Mouse (Mus musculus) thymus, postnatal 0 days (tissue): ENCODE data around the gene AI464131. TPM values are rescaled to one million over a fixed set of nuclear protein-coding genes. Genes with fewer than 3 reads are reported as not detected.

Experiments used
- DNase-seq: peaks from one replicate; pipeline ENCODE4 v3.0.0-alpha.2; 2015; ENCODE audit warnings: low spot score
- polyA plus RNA-seq: library from polyadenylated mRNA; unstranded; fragments of >200 nt; fragmentation: Nextera tagmentation; extraction: Ambion mirVana; gene quantifications from 2 replicates; pipeline ENCODE4 v1.2.1, GENCODE M21; 2015

The AI464131 gene
- polyA plus RNA-seq, 1 experiment from 2014 or later = 0.60 TPM

DNA sequence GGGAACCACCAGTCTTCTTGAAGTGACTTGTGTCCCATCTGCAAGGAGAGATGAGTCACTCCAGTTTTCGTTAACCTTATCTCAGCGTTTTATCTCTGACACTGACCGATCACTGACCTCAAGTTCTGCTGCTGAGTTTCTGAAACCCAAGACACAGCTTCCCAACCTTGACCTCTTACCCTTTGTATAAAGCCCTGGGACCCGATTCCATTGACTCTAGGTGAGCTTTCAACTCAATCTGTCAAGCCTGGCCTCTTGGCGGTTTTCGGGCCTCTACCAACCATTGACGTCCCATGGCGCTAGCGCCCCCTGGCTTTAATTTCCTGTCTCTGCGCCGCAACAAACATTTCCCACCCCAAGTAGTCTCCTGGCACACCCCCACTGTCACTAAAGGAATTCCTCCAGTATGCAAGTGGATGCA, 2.3 kb upstream of the AI464131 start:
- DNase-seq = no peak

DNA sequence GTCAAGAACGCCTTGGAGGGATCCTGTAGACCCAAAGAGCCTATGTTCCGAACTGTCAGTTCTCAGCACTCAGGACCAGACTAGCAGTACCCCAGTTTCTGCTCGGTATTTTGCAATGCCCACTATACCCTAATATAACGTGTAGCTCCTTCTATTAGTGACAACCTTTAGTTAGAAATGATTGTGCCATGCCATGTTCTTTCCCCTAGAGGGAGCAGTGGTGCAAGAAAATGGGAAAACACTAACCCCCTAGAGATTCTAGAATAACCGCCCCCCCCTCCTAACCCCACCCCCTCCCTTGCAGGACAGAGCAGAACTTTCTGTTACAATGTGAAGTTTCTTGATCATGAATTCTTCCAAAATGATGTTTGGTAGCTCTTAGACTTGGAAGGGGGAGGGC, 1.4 kb upstream of the AI464131 start:
- DNase-seq = no peak

GRCm38 (mm10) chr4:41502171-41502940, 520 bp downstream of the AI464131 start:
- DNase-seq = no peak

- no peak for DNase-seq
Measured at GRCm38 (mm10) chr4:41500787-41501186, 2.1 kb downstream of the AI464131 start.

GRCm38 (mm10) chr4:41499619-41500018, 3.3 kb downstream of the AI464131 start:
- DNase-seq = no peak

DNA sequence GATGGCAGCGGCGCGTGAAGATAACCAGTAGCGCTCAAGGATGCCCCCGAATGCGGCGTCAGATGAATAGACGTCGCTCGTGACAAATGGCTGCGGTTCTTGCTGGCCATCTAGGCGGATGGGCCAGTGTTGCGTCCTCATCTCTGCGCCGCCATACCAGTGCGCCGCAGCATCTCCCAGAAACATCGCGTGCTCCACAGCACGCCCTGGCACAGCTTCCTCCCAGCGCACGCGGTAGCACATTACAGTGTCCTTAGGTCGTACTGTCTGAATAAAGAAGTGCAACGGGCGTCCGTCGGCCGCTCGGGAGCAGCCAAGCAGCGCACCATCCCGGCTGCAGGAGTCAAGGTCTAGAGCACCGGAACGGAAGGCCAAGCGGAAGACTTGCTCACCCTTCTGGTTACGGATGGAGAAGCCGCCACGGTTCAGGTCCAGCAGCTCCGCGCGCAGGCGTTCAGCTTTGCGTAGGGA, 3.9 kb downstream of the AI464131 start:
- no peak for DNase-seq

DNA sequence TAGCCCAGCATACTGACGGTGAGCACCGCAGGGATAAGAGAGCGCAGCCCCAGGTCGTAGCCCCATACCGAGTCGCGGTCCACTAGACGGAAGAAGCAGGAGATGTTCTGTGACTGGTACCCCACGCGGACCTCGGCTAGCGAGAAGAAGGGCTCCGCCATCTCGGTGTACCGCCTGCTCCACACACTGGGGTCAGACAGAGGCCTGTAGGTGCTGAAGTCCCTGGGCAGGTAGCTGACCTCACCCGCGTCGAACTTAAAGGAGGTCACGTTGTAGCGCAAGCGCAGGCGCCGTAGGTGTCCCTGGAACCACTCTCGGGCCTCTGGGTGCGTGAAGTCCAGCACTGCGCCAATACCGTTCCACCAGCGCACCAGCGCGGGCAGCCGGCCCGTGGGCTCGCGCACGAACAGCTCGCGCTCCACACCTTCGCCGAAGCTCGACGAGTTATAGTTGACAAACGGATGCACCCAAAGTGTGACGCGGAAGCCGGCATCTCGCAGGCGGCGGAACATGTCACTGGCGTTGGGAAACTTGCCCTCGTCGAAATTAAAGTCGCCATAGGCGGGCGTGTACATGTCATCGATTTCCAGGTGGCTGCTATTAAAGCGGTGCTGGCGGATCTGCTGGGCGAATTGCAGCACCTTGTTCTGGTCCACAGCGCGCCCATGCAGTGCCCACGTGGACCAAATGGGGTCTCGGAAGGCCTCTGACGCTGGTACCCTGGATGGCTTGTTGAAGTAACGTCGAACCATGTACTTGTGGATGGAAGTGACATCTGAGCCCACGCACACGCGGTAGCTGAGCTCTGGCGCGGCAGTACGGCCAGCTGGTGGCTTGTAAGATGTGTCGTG, 4.7 kb downstream of the AI464131 start:
- DNase-seq = no peak

DNA sequence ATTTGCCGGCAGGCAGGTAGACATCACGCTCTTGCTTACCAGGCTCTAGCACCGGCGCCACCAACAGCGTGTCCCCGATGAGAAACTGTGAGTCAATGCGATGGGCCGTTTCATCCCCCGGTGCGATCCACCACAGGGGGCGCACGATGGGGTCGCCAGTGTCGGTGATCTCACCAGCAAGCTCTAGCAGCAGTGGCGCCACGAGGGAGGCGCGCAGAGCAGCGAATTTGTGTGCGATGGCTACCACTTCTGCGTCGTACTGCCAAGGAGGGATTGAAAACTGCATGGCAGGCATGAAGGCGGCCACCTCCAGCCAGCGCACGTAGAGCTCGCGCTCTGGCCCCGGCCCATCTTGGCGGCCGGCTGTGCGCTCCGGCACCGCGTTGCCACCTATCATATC, 5.3 kb downstream of the AI464131 start:
- peak; percentile 49 for DNase-seq

- DNase-seq = no peak
Measured at GRCm38 (mm10) chr4:41497046-41497445, 5.8 kb downstream of the AI464131 start.

DNA sequence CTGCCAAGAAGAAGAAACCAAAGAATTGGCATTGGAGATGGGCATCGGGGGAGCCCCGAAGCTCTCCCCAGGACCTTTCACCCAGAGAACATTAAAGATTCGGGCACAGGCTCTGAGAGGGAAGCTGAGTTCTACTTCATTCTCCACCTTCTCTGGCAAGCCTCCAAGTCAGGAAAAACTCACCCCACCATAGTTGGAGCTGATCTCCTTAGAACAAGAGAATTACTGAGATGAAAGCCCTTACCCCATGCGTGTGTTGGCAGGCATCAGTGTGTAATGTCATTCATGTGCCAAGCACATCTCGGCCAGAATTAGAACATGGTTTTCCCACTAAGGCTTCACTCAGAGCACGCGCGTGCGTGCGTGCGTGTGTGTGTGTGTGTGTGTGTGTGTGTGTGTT, 7.0 kb downstream of the AI464131 start:
- no peak for DNase-seq

DNA sequence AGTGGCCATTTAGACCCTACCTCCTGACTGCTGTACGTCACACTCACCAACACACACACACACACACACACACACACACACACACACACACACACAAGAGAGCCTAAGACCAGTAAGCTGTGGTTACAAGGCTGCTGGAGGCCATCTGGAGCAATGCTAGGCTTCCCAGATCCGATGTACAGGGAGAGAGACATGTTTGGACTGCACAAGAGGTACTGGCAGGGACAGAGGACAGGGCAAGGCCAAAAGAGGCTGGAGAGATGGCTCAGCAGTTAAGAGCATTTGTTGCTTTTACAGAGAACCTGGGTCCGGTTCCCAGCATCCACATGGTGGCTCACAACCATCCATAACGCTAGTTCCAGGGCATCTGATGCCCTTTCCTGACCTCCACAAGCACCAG, 7.8 kb downstream of the AI464131 start:
- DNase-seq = no peak

DNA sequence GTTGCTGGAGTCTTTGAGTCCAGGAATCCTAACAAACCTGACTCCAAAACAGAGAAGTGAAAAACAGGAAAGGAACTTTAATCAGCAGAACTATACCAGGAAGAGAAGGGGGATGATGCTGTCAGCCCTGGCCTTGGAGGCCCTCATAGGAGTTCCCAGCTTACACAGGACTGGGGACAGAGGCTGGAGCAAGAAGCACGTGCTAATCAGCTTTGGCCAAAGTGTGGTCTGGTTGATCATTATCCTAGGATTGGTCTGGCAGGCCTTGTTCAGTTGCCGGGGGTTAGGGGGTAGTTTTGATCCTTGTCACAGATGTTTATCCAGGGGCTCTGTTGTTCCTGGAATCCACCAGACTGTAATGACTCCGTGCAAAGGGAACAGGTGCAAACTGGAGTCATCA, 8.5 kb downstream of the AI464131 start:
- no peak for DNase-seq

DNA sequence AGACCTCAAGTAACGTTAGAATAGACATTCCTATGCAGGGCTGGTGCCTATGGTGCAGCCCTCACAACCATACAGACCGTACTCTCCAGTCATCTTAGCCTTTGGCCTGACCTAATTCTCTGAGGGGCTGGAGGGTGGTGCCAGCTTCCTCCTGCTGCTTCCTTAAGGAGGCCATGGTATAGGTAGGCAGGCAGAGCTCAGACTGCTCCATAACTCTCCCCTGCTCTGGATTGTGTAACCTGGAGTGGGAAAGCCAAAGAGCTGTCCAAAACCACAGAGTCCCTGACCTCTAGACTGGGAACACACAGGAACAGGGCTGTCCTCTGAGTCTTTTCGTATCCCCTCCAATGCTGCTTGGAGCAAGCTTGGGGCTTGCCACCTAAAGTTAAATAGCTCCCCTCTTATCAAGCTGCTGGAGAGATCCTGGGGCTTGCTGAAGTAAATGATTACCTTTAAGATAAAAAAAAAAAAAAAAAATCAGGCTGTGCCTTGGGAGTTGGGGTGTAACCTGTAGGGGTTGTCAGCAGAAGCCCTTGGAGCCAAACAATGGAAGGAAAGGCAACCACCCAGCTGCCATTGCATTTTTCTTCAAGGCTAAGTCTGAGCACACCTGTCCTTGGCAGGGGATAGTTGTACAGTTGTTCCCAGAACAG, 9.3 kb downstream of the AI464131 start:
- DNase-seq = no peak

DNA sequence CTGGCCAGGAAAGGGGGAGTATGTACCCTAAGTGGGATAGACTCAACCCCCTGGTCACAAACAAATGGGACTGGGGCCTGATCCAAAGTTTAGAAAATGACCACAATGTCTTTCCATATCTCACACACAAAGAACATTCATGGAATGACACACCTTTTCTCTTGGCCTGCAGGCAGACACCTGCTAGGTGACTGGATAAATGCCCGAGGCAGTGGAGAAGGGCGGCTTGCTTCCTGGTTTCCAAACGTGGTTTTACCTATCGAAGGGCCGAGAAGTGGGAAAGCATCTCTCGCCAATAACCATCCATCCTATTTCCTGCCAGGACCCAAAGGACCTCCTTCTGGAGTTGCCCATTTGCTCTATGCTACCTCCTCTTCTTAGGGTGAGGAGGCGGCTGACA, 9.9 kb downstream of the AI464131 start:
- DNase-seq = no peak

- DNase-seq = no peak
Measured at GRCm38 (mm10) chr4:41481601-41482017, 21.3 kb downstream of the AI464131 start.

GRCm38 (mm10) chr4:41480254-41480653, 22.6 kb downstream of the AI464131 start:
- no peak for DNase-seq

- DNase-seq = no peak
Measured at GRCm38 (mm10) chr4:41479456-41479804, 23.4 kb downstream of the AI464131 start.

- DNase-seq = no peak
Measured at GRCm38 (mm10) chr4:41478751-41479455, 24.0 kb downstream of the AI464131 start.

- no peak for DNase-seq
Measured at GRCm38 (mm10) chr4:41477648-41478160, 25.2 kb downstream of the AI464131 start.

DNA sequence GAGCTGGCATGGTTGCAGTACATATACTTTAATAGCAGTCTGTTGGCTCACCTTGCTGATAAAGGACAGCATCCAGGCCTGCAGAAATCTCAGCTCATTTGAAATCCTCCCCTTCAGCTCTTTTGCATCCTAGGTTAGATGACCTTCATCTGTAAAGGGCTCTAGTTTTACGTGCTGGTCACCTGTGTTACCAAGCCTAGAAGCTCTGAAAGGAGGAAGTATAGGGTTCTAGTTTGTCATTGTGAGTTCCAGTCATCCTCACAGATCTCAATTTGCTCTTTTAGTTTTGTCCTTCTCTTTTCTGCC, 31.5 kb downstream of the AI464131 start:
- no peak for DNase-seq

- DNase-seq = no peak
Measured at GRCm38 (mm10) chr4:41470684-41471383, 32.0 kb downstream of the AI464131 start.
